Mouse (Mus musculus): ENCODE measurements around the gene Dnaja3.

DNA sequence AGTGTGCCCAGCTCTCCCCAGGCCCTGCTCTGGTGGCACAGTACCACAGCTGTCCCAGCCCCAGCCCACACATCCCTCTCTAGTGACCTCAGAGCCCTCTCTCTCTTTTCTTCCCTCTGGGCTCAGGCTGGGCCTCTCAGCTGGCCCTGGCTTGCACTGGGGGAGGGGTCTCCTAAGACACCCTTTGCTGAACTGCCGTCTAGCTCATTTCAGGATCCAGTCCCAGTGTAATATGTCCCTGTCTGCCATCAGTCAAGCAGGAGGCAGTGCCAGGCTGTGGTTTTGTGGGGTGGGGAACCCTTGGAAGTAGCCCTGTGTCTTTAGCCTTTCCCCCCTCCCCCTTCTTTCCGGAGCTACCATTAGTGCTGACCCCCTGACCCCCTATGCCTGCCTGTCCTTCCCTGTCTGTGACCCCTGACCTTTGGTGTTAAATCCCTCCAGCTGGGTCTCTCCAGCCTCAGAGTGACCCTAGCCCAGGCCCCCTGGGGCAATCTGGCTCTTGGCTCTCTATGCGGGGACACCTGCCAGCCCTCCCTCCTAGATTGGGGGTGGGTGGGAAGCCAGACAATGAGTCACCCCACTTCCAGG lies 43.6 kb upstream of the Dnaja3 start:
- TF ChIP-seq CTCF (IDR thresholded peaks at IDR 0.05; ENCODE audit: borderline replicate concordance, insufficient read depth, low read depth, low read length): no peak
- no peak for TF ChIP-seq POLR2A (IDR thresholded peaks at IDR 0.05; ENCODE audit: borderline replicate concordance, insufficient read depth, low read length)

Data from cerebellum, adult 2 months (tissue).